Mouse (Mus musculus): ENCODE measurements at regions not wholly inside any gene's neighbourhood (a gene's known extent, or its start where the extent isn't known, plus 50 kb on each side); places are given as distances from the start of the nearest gene placed in this dataset.

GRCm38 (mm10) chr13:38819526-38819925 lies 141.1 kb downstream of the Slc35b3 start:
- Histone ChIP-seq H3K4me2 (replicated peaks; ENCODE audit: low read depth, low read length) (no peak overlapping the region), H3K27me3 (ENCODE audit: control insufficient read depth, insufficient read depth, low read length) (no peaks in the 10 kb centered on the region), H3K4me3 (ENCODE audit: low read length) (no peak overlapping the region), H3K36me3 (ENCODE audit: control insufficient read depth, insufficient read depth, low read length) (no peaks in the 10 kb centered on the region), H3K4me1 (ENCODE audit: control insufficient read depth, insufficient read depth, low read length) (no peaks in the 10 kb centered on the region), H3K9ac (ENCODE audit: low read depth, low read length) (no peak overlapping the region), H3K27ac (ENCODE audit: low read depth, low read length) (no peak overlapping the region), H3K9me3 (ENCODE audit: control insufficient read depth, low read length) (no peaks in the 10 kb centered on the region)
- ATAC-seq (ENCODE audit: low FRiP score, low TSS enrichment): no peak
- WGBS: 68% methylated on average over 3 of the region's 3 CpGs

GRCm38 (mm10) chr13:38818781-38819180 lies 141.9 kb downstream of the Slc35b3 start:
- Histone ChIP-seq H3K27me3 (ENCODE audit: control insufficient read depth, insufficient read depth, low read length) (no peaks in the 10 kb centered on the region), H3K9me3 (ENCODE audit: control insufficient read depth, low read length) (no peaks in the 10 kb centered on the region), H3K36me3 (ENCODE audit: control insufficient read depth, insufficient read depth, low read length) (no peaks in the 10 kb centered on the region), H3K4me2 (replicated peaks; ENCODE audit: low read depth, low read length) (no peak overlapping the region), H3K9ac (ENCODE audit: low read depth, low read length) (no peak overlapping the region), H3K27ac (ENCODE audit: low read depth, low read length) (no peak overlapping the region), H3K4me1 (ENCODE audit: control insufficient read depth, insufficient read depth, low read length) (no peaks in the 10 kb centered on the region), H3K4me3 (ENCODE audit: low read length) (no peak overlapping the region)
- 88% methylated on average over 1 of the region's 1 CpGs for WGBS
- ATAC-seq (ENCODE audit: low FRiP score, low TSS enrichment): no peak

DNA sequence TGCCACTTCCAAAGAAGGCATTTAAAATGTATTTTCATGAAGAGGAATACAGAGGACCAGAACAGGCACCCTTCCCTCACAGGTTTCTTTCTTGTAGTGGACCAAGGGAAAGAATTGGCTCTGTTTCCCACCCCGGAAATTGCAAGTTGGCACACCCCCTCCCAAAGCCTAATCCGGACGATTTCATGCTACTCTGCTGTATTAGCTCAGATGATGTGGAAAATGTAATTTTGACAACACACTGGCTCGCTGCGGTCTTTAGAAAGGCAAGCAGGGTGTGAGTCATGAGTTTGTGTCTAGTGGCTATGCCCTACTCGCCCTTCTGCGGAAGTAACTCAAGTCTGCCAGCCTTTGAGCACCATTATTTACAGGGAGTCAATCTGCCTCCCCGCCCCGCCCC lies 144.4 kb downstream of the Slc35b3 start:
- H3K4me1 ChIP-seq (ENCODE audit: control insufficient read depth, insufficient read depth, low read length): no peaks in the 10 kb centered on the region
- no peak overlapping the region for H3K4me2 ChIP-seq (replicated peaks; ENCODE audit: low read depth, low read length)
- H3K27me3 ChIP-seq (ENCODE audit: control insufficient read depth, insufficient read depth, low read length): no peaks in the 10 kb centered on the region
- no peak overlapping the region for H3K27ac ChIP-seq (ENCODE audit: low read depth, low read length)
- H3K36me3 ChIP-seq (ENCODE audit: control insufficient read depth, insufficient read depth, low read length): no peaks in the 10 kb centered on the region
- 81% methylated on average over 7 of the region's 9 CpGs for WGBS
- H3K9ac ChIP-seq (ENCODE audit: low read depth, low read length): no peak overlapping the region
- H3K9me3 ChIP-seq (ENCODE audit: control insufficient read depth, low read length): no peaks in the 10 kb centered on the region
- ATAC-seq (ENCODE audit: low FRiP score, low TSS enrichment): no peak
- no peak overlapping the region for H3K4me3 ChIP-seq (ENCODE audit: low read length)

DNA sequence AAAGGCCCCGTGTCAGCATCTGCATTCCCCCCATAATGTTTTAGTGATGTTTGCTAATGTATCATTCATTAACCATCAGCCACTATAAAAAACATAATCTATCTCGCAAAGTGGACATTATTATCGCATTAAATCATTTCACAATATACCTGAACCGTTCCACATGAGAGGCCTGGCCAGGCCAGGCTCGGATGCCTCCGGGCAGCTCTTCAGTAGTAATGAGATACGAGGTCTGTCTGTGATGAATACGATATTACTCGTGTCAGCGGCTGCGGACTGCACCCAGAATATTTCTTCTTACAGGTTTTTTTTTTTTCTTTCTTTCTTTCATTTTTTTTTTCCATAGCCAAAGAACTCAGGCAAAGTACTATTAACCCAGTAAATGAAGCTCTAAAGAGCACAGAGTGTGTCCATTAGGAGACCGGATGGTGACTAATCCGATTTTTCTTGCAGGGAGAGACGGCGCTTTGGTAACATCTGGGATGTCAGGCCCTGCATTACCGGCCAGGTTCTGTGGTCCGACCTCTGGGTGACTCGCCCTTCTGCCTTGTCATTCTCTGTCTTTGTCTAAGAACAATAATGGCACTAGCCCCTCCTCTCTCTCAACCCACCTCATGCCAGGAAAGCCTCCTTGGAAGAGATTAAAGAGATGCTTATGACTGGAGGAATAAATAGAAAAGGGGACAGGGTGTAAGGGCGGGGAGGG lies 145.5 kb downstream of the Slc35b3 start:
- no peak for ATAC-seq (ENCODE audit: low FRiP score, low TSS enrichment)
- Histone ChIP-seq H3K9ac (ENCODE audit: low read depth, low read length) (no peak overlapping the region), H3K9me3 (ENCODE audit: control insufficient read depth, low read length) (no peaks in the 10 kb centered on the region), H3K36me3 (ENCODE audit: control insufficient read depth, insufficient read depth, low read length) (no peaks in the 10 kb centered on the region), H3K4me3 (ENCODE audit: low read length) (no peak overlapping the region), H3K27me3 (ENCODE audit: control insufficient read depth, insufficient read depth, low read length) (no peaks in the 10 kb centered on the region), H3K4me1 (ENCODE audit: control insufficient read depth, insufficient read depth, low read length) (no peaks in the 10 kb centered on the region), H3K4me2 (replicated peaks; ENCODE audit: low read depth, low read length) (no peak overlapping the region), H3K27ac (ENCODE audit: low read depth, low read length) (no peak overlapping the region)
- 83% methylated on average over 19 of the region's 19 CpGs for WGBS

DNA sequence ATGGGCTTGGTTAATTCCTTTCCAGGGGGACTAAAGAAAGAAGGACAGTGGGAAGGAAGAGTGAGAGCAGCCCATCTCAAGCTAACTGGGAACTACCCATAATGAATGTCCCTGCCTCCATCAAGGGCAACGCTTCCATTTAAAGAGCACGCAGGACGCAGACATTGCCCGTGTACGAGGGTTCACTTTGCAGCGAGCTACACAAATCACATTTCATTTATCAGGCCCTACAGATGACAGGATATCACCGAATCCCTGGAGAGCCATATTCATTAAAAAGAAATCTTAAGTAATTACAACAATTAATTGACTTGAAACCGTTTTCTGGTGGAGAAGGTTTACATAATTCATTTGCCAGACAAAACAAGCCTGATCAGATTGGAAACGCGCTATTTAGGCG lies 139.7 kb upstream of the Eef1e1 start:
- no peaks in the 10 kb centered on the region for H3K27me3 ChIP-seq (ENCODE audit: control insufficient read depth, insufficient read depth, low read length)
- no peak overlapping the region for H3K4me3 ChIP-seq (ENCODE audit: low read length)
- H3K27ac ChIP-seq (ENCODE audit: low read depth, low read length): no peak overlapping the region
- WGBS: 88% methylated on average over 11 of the region's 11 CpGs
- H3K9me3 ChIP-seq (ENCODE audit: control insufficient read depth, low read length): no peaks in the 10 kb centered on the region
- no peak overlapping the region for H3K9ac ChIP-seq (ENCODE audit: low read depth, low read length)
- no peaks in the 10 kb centered on the region for H3K4me1 ChIP-seq (ENCODE audit: control insufficient read depth, insufficient read depth, low read length)
- no peaks in the 10 kb centered on the region for H3K36me3 ChIP-seq (ENCODE audit: control insufficient read depth, insufficient read depth, low read length)
- no peak overlapping the region for H3K4me2 ChIP-seq (replicated peaks; ENCODE audit: low read depth, low read length)
- ATAC-seq (ENCODE audit: low FRiP score, low TSS enrichment): no peak

DNA sequence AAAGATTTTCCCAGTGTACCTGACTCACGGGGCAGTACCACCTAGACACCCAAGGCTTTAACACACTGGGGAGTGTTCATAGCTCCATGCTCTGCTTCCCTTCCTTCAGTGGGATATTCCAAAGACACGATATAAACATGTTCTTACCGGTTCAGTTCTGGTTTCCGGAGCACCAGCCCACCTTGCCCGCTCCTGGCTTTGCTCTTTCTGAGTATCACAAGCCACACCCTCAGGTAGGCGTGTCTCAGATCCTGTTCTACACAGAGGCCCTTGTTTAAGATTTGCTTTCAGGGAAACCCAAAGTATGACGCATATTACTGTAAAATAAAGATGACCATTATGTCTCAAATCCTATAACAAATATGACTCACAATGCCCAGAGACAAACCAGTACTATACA lies 134.6 kb upstream of the Eef1e1 start:
- no peak for ATAC-seq (ENCODE audit: low FRiP score, low TSS enrichment)
- no peaks in the 10 kb centered on the region for H3K9me3 ChIP-seq (ENCODE audit: control insufficient read depth, low read length)
- no peak overlapping the region for H3K9ac ChIP-seq (ENCODE audit: low read depth, low read length)
- H3K4me3 ChIP-seq (ENCODE audit: low read length): no peak overlapping the region
- H3K27me3 ChIP-seq (ENCODE audit: control insufficient read depth, insufficient read depth, low read length): no peaks in the 10 kb centered on the region
- H3K36me3 ChIP-seq (ENCODE audit: control insufficient read depth, insufficient read depth, low read length): no peaks in the 10 kb centered on the region
- 42% methylated on average over 7 of the region's 7 CpGs for WGBS
- H3K4me1 ChIP-seq (ENCODE audit: control insufficient read depth, insufficient read depth, low read length): no peaks in the 10 kb centered on the region
- H3K27ac ChIP-seq (ENCODE audit: low read depth, low read length): no peak overlapping the region
- no peak overlapping the region for H3K4me2 ChIP-seq (replicated peaks; ENCODE audit: low read depth, low read length)

GRCm38 (mm10) chr13:38780630-38781010 lies 121.8 kb upstream of the Eef1e1 start:
- WGBS: 76% methylated on average over 6 of the region's 6 CpGs
- Histone ChIP-seq H3K4me1 (ENCODE audit: control insufficient read depth, insufficient read depth, low read length) (no peaks in the 10 kb centered on the region), H3K9me3 (ENCODE audit: control insufficient read depth, low read length) (no peaks in the 10 kb centered on the region), H3K4me2 (replicated peaks; ENCODE audit: low read depth, low read length) (no peak overlapping the region), H3K36me3 (ENCODE audit: control insufficient read depth, insufficient read depth, low read length) (no peaks in the 10 kb centered on the region), H3K4me3 (ENCODE audit: low read length) (no peak overlapping the region), H3K27me3 (ENCODE audit: control insufficient read depth, insufficient read depth, low read length) (no peaks in the 10 kb centered on the region), H3K9ac (ENCODE audit: low read depth, low read length) (no peak overlapping the region), H3K27ac (ENCODE audit: low read depth, low read length) (no peak overlapping the region)
- no peak for ATAC-seq (ENCODE audit: low FRiP score, low TSS enrichment)

GRCm38 (mm10) chr13:38779984-38780629 lies 121.2 kb upstream of the Eef1e1 start:
- no peaks in the 10 kb centered on the region for H3K9me3 ChIP-seq (ENCODE audit: control insufficient read depth, low read length)
- H3K27me3 ChIP-seq (ENCODE audit: control insufficient read depth, insufficient read depth, low read length): no peaks in the 10 kb centered on the region
- H3K4me2 ChIP-seq (replicated peaks; ENCODE audit: low read depth, low read length): no peak overlapping the region
- WGBS: 58% methylated on average over 14 of the region's 14 CpGs
- no peak for ATAC-seq (ENCODE audit: low FRiP score, low TSS enrichment)
- no peaks in the 10 kb centered on the region for H3K36me3 ChIP-seq (ENCODE audit: control insufficient read depth, insufficient read depth, low read length)
- no peak overlapping the region for H3K27ac ChIP-seq (ENCODE audit: low read depth, low read length)
- no peak overlapping the region for H3K9ac ChIP-seq (ENCODE audit: low read depth, low read length)
- no peak overlapping the region for H3K4me3 ChIP-seq (ENCODE audit: low read length)
- no peaks in the 10 kb centered on the region for H3K4me1 ChIP-seq (ENCODE audit: control insufficient read depth, insufficient read depth, low read length)

- Histone ChIP-seq H3K9ac (ENCODE audit: low read depth, low read length) (no peak overlapping the region), H3K27ac (ENCODE audit: low read depth, low read length) (no peak overlapping the region), H3K27me3 (ENCODE audit: control insufficient read depth, insufficient read depth, low read length) (no peaks in the 10 kb centered on the region), H3K4me2 (replicated peaks; ENCODE audit: low read depth, low read length) (no peak overlapping the region), H3K36me3 (ENCODE audit: control insufficient read depth, insufficient read depth, low read length) (no peaks in the 10 kb centered on the region), H3K9me3 (ENCODE audit: control insufficient read depth, low read length) (no peaks in the 10 kb centered on the region), H3K4me3 (ENCODE audit: low read length) (no peak overlapping the region), H3K4me1 (ENCODE audit: control insufficient read depth, insufficient read depth, low read length) (no peaks in the 10 kb centered on the region)
- no peak for ATAC-seq (ENCODE audit: low FRiP score, low TSS enrichment)
- WGBS: 54% methylated on average over 3 of the region's 3 CpGs
Observed at GRCm38 (mm10) chr13:38776546-38776945, 117.7 kb upstream of the Eef1e1 start.

Data from kidney, embryonic 14.5 days (tissue).